Mouse (Mus musculus): ENCODE measurements around the gene E2f4.

The E2f4 gene

GRCm38 (mm10) chr8:105268342-105269074 is 29.0 kb upstream of the E2f4 start:
- no peak for DNase-seq (ENCODE audit: extremely low read depth, insufficient read length, low spot score)

- no peak for DNase-seq (ENCODE audit: extremely low read depth, insufficient read length, low spot score)
Observed at GRCm38 (mm10) chr8:105269075-105269458, 28.4 kb upstream of the E2f4 start.

- DNase-seq (ENCODE audit: extremely low read depth, insufficient read length, low spot score): no peak
Observed at GRCm38 (mm10) chr8:105269461-105269947, 28.0 kb upstream of the E2f4 start, which contains the start of gene Hsf4. Gene Hsf4 (plus strand): TSS chr8:105269801.

GRCm38 (mm10) chr8:105270101-105270915 is 27.2 kb upstream of the E2f4 start:
- DNase-seq (ENCODE audit: extremely low read depth, insufficient read length, low spot score): no peak

DNA sequence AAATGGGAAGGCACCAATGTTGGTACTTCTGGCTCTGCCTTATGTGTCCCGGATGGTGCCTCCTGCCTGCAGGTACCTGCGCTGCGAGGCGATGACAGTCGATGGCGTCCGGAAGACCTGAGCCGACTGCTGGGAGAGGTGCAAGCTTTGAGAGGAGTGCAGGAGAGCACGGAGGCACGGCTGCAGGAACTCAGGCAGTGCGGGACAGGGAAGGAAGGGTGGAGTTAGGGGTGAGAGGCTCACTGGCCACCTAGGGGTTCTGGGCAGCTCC is 26.6 kb upstream of the E2f4 start:
- DNase-seq (ENCODE audit: extremely low read depth, insufficient read length, low spot score): no peak

- DNase-seq (ENCODE audit: extremely low read depth, insufficient read length, low spot score): no peak
Observed at GRCm38 (mm10) chr8:105275387-105275786, 22.1 kb upstream of the E2f4 start.

DNA sequence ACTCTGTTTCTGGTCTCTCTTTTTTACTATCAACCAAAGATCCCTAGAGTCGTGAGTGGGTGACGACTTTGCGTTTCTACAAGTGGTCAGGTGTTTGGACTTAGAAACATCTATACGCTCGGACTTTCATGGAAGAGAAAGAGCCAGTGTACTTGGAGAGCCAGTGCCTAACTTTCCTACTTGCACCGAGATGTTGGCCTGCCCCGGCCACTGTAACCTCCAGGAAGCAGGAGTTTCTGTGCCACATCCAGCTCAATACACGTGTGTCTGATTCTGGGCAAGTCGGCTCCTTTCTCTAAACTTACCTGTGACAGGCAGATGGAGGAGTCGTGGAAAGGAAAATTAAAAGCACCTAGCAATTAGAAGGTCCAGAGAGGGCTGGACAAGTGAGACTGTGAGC is 21.6 kb upstream of the E2f4 start, which contains the start of gene Nol3:
Nol3 (plus strand) TSS at position 301 of the 400 bp plus-strand sequence.
- DNase-seq (ENCODE audit: extremely low read depth, insufficient read length, low spot score): no peak

- DNase-seq (ENCODE audit: extremely low read depth, insufficient read length, low spot score): no peak
Observed at GRCm38 (mm10) chr8:105276292-105277120, 21.0 kb upstream of the E2f4 start.

GRCm38 (mm10) chr8:105278911-105279334 is 18.5 kb upstream of the E2f4 start:
- DNase-seq (ENCODE audit: extremely low read depth, insufficient read length, low spot score): no peak

- no peak for DNase-seq (ENCODE audit: extremely low read depth, insufficient read length, low spot score)
Observed at GRCm38 (mm10) chr8:105280567-105280966, 16.9 kb upstream of the E2f4 start.

DNA sequence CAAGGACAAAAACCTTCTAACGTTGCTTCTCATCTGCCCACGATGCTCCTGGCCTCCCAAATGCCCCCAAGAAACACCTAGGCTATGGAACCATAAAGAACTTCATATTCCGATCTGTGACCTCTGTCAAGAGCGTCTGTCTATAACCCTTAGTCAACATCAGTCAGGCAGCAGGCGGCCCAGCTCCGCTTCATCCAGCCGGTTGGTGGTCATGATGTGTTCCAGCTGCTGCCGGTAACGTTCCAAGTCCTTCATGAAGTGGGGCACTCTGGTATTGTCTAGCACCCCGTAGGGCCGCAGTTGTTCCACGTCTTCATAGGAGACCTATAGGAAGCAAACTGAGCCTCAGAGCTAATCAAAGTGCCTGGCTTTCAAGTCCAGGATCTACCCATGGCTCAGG is 15.6 kb upstream of the E2f4 start:
- DNase-seq (ENCODE audit: extremely low read depth, insufficient read length, low spot score): no peak

DNA sequence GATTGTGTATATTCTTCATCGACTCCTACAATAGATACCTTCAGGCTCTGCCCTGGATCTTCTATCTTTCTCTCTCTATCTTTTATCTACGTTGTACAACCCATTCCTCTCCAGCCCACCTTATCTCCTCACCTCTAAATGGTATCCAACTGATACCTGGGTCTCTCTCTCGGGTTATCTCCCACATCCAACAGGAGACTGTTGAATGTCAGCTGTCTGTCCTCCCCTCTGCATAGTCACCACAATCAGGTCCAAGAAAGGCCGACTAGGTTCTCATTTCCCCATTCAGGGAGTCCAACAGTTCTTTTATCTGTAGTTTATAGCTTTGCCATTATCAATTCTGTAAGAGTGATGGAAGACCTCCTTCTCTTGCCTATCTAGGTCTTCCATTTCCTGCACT is 15.2 kb upstream of the E2f4 start:
- DNase-seq (ENCODE audit: extremely low read depth, insufficient read length, low spot score): no peak

DNA sequence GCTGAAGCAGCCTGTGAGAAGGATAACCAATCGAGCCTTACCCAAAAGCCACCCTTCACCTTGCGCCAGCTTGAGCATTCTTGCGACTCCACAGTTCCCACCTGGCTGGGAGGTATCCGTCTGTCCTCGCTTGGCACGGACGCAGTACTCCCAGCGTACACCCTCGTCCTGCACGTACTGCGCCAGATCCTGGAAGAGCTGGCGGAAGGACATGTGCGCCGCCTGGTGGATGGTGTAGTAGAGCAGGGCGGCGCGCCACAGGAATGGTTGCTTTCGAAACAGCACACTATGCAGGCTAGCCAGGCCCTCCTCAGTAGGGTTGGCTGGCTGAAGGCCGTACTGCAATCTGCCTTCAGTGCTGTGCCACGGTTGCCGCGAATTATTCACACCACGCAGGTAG is 14.4 kb upstream of the E2f4 start:
- DNase-seq (ENCODE audit: extremely low read depth, insufficient read length, low spot score): no peak

DNA sequence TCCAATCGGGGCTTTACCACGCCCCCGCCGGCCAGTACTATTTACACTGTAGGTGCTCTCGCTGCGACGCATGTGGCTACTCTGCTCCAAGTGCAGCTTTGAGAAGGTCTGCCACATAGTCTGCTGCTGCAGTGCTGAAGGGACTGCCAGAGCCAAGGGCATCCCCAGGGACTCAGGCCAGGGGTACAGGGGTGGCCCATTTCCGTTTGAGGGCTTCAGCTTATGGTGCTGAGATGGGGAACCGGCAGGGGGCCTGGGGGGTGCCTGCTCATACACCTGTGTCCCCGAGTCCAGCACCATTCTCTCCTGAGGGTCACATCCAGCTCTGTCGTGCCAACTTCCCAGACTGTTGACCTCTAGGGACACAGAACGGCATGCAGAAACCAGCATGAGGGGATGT is 11.9 kb upstream of the E2f4 start:
- no peak for DNase-seq (ENCODE audit: extremely low read depth, insufficient read length, low spot score)

GRCm38 (mm10) chr8:105286907-105287306 is 10.6 kb upstream of the E2f4 start:
- no peak for DNase-seq (ENCODE audit: extremely low read depth, insufficient read length, low spot score)

DNA sequence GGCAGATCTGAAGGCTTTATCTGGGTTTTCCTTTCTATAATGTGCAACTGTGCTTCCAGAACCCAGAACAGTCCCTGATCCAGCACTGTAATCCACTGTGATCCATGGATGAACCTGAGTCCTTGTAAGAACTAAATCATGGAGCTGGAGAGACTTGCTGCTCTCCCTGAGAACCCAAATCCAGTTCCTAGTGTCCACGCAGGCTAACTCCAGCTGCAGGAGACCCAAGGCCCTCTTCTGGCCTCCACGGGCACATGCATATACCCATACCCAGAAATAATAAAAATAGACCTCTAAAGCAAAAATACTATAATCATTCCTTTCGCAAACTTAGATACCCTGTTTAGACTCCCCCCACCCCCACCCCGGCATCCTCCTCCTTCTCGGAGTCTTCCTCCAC is 9.2 kb upstream of the E2f4 start:
- DNase-seq (ENCODE audit: extremely low read depth, insufficient read length, low spot score): no peak

DNA sequence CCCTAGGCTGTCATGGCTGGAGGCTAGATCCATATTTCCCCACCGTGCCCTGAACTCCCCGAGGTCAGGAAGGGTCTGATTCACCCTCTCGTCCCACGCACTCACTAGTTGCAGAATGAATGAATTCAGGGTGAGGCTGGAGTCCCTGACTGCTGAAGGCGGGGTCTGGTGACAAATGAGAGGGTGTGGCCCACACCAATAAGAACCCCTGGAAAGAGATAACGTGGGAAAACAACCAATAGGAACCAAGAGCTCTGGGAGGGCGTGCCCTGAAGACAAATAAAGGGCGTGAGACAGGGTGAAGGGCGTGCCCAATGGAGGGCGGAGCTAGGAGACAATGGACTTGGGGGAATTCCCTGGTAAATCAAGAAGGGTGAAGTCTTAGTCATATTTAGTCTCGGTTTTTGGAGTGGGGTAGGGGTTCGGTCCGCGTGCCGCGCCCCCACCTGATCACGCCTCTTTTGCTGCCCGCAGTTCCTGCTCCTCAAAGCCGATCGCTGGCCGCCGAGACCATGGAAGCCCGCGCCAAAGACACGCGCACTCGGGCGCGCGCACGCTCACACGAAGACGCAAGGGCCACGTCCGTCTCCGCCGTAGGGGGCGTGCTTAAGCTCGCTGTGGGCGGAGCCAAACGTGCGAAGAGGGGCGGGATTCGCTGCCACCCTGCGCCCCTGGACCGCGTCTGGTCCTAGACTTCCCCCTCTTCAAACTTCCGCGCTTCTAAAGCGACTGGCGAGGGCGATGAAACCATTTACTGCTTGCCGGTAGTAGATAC is 8.3 kb upstream of the E2f4 start:
- peak; percentile 95 for DNase-seq (ENCODE audit: extremely low read depth, insufficient read length, low spot score)

GRCm38 (mm10) chr8:105289805-105290460 is 7.5 kb upstream of the E2f4 start, which contains the start of gene 4931428F04Rik:
Gene 4931428F04Rik (minus strand): TSS chr8:105289864.
- no peak for DNase-seq (ENCODE audit: extremely low read depth, insufficient read length, low spot score)

GRCm38 (mm10) chr8:105290554-105291314 is 6.7 kb upstream of the E2f4 start:
- peak; percentile 52 for DNase-seq (ENCODE audit: extremely low read depth, insufficient read length, low spot score)

Measured in 3134 (cell line).